Mouse (Mus musculus): ENCODE data around the gene Angel2. TPM values are rescaled to one million over a fixed set of nuclear protein-coding genes. Genes with fewer than 3 reads are reported as not detected.

Angel2 gene
- polyA plus RNA-seq, 1 experiment from 2014 or later: 17.0 TPM

DNA sequence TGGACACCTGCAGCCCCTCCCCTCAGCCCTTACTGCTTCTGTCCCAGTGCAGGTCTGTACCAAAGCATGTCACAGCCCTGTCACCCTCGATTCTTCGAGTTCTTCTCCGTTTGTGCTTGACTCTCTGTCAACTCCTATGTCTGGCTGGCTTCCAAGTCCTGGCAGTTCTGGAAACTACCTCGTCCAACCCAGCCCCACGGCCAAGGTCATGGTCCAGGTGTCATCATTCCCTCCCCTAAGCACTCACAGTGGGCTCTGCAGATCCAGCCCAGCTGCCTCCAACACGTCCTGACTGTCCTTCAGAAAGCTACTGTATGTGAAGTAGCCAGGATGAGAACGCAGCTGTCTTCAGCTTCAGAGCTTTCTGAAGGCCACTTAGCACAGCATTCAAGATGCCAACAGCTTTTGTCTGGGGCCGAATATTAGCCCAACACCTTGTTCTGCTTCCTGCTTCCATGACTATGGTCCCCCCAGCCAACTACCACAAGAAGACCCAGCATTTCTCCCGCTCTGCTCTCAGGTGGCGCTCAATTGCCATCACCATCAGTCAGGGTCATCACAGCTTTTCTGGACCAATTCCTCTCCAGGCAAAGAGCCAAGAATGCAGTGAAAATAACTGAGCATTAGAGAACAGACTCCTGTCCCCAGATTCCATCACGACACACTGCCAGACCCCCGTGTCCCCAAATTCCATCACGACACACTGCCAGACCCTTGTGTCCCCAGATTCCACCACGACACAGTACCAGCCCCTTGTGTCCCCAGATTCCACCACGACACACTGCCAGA, 40.3 kb downstream of the Angel2 start:
- Histone ChIP-seq H3K27me3 (0 out of 2 replicates have a peak, but pooled peaks cover 2% of the 10 kb centered on the region), H3K4me1 (replicated peaks) (no peaks in the 10 kb centered on the region), H3K9me3 (replicated peaks) (no peaks in the 10 kb centered on the region), H3K4me2 (no peak overlapping the region), H3K9ac (no peak overlapping the region), H3K36me3 (no peaks in the 10 kb centered on the region), H3K4me3 (replicated peaks) (no peak overlapping the region), H3K27ac (no peak overlapping the region)
- ATAC-seq (ENCODE audit: low read depth): no peak
- DNase-seq: no peak
- 63% methylated on average over 15 of the region's 15 CpGs for WGBS (ENCODE audit: insufficient replicate concordance)

DNA sequence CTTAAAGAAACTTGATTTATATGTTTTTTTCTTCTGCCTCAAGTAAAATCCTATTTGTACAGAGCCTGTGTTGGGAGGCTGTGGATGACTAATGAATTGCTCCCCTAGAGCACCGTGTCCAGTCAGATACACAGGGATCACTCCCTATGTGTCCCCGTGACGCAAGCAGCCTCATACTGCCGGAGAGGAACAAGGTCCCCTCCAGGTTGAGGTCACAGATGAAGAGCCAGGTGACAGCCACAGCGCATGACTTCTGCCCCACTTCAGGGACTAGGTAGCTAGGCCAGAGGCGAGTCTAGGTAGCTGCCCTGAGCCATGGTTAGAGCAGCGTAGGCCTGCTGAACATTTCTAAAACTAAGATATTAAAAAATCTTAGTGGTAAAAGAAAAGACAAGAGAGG, 43.1 kb downstream of the Angel2 start:
- no peaks in the 10 kb centered on the region for H3K36me3 ChIP-seq
- ATAC-seq (ENCODE audit: low read depth) (no peak), DNase-seq (no peak)
- no peak overlapping the region for H3K27ac ChIP-seq
- H3K9me3 ChIP-seq (replicated peaks): no peaks in the 10 kb centered on the region
- no peak overlapping the region for H3K4me3 ChIP-seq (replicated peaks)
- H3K4me1 ChIP-seq (replicated peaks): peaks cover 5% of the 10 kb centered on the region; the same call in 1 of the 2 replicates
- no peak overlapping the region for H3K9ac ChIP-seq
- WGBS (ENCODE audit: insufficient replicate concordance): 74% methylated on average over 7 of the region's 7 CpGs
- no peak overlapping the region for H3K4me2 ChIP-seq
- 0 out of 2 replicates have a peak, but pooled peaks cover 2% of the 10 kb centered on the region for H3K27me3 ChIP-seq

DNA sequence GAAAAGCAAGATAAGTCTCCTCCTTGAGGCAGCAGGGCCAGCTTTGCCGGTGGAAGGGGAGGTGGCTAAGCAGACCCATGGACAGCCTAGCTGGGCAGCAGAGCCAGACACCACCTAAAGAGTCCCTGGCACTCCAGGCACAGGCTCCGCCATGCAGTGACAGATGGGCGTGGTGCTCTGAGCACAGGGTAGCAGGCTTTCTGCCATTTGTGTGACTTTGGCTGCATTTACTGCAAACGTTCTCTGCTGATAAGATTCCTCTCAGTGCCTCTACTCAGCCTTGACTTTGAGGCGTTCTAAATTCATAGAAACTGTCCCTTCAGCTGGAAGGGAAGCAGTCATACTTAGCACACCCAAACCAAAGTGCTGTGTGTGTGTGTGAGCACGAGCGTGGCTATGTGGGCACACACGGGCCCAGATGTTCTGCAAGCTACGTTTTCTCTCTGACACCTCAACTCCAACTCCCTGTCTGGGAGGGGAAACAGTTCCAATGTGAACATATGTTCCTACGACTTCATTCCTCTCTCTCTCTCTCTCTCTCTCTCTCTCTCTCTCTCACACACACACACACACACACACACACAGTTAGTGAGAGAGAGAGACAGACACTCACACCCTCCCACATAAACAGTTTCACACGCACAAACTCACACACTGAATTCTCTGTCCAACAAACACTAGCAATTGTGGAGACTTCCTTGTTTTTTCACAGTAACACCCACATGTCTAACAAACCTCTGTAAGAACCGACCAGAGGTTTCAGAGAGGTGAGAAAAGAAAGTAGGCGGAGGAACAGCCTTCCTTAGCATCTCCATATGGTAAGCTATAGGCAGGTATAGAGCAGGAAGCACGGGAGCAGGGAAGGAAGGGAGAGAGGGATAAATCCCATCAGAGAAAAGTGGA, 47.0 kb downstream of the Angel2 start:
- H3K36me3 ChIP-seq: no peaks in the 10 kb centered on the region
- ATAC-seq (ENCODE audit: low read depth) (peak; percentile 29; the same call in 1 of the 2 replicates), DNase-seq (no peak)
- no peak overlapping the region for H3K9ac ChIP-seq
- H3K4me1 ChIP-seq (replicated peaks): peaks cover 5% of the 10 kb centered on the region; the same call in 1 of the 2 replicates
- no peak overlapping the region for H3K4me2 ChIP-seq
- no peak overlapping the region for H3K4me3 ChIP-seq (replicated peaks)
- H3K27me3 ChIP-seq: peaks cover 30% of the 10 kb centered on the region
- no peaks in the 10 kb centered on the region for H3K9me3 ChIP-seq (replicated peaks)
- no peak overlapping the region for H3K27ac ChIP-seq
- WGBS (ENCODE audit: insufficient replicate concordance): 54% methylated on average over 14 of the region's 14 CpGs

DNA sequence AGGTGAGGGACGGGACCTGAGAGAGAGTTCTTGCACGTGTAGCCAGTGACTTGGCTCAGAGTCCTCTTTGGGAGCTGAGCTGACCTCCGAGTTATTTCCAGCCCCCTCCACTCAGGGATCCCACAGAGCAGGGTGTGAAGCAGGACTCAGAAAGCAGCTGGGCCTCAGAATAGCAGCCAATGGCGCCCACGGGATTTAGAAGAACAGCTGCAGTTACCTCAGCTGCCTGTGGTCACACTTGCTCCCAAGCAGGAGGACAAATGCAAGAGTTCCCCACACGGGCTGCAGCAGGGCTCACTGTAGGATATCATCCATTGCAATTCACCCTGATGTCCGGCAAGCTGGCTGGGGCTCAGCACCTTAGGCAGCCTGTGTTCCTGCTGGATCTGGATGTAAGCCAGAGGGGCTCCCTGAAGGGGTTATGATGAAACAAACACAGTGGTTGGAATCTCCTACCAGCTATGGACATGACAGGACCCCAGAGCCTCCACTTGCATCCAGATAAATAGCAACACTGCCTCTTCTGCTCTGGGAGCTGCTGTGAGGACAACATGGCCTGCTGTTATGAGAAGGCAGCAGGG, 47.8 kb downstream of the Angel2 start:
- peaks cover 37% of the 10 kb centered on the region for H3K27me3 ChIP-seq
- no peaks in the 10 kb centered on the region for H3K36me3 ChIP-seq
- H3K4me1 ChIP-seq (replicated peaks): peaks cover 5% of the 10 kb centered on the region; the same call in 1 of the 2 replicates
- no peak overlapping the region for H3K27ac ChIP-seq
- WGBS (ENCODE audit: insufficient replicate concordance): 46% methylated on average over 7 of the region's 7 CpGs
- H3K9me3 ChIP-seq (replicated peaks): no peaks in the 10 kb centered on the region
- no peak overlapping the region for H3K9ac ChIP-seq
- DNase-seq (no peak), ATAC-seq (ENCODE audit: low read depth) (no peak)
- H3K4me2 ChIP-seq: no peak overlapping the region
- H3K4me3 ChIP-seq (replicated peaks): no peak overlapping the region

DNA sequence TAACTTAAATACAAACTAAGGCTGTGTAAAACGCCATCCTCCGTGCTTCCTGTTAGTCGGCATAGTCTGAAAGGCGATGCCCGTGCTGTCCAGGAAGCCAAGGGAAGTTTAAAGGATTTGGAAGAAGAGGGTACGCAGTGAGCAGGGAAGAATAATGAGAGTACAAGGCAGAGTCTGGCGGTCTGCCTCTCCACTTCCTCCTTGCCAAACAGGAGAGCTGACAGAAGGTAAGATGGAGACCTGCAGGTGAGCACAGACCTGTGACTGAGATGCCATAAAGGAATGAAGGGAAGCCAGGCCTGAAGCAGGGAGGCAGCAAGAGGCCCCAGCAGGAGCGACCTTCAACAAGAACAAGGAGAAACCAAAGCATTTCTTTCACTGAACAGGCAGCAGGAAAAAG, 49.3 kb downstream of the Angel2 start:
- DNase-seq: no peak
- Histone ChIP-seq H3K27me3 (peaks cover 51% of the 10 kb centered on the region), H3K9me3 (replicated peaks) (no peaks in the 10 kb centered on the region), H3K36me3 (no peaks in the 10 kb centered on the region), H3K4me2 (no peak overlapping the region), H3K27ac (no peak overlapping the region), H3K9ac (no peak overlapping the region), H3K4me3 (replicated peaks) (no peak overlapping the region), H3K4me1 (replicated peaks) (peaks cover 18% of the 10 kb centered on the region)
- ATAC-seq (ENCODE audit: low read depth): no peak
- 72% methylated on average over 8 of the region's 8 CpGs for WGBS (ENCODE audit: insufficient replicate concordance)

DNA sequence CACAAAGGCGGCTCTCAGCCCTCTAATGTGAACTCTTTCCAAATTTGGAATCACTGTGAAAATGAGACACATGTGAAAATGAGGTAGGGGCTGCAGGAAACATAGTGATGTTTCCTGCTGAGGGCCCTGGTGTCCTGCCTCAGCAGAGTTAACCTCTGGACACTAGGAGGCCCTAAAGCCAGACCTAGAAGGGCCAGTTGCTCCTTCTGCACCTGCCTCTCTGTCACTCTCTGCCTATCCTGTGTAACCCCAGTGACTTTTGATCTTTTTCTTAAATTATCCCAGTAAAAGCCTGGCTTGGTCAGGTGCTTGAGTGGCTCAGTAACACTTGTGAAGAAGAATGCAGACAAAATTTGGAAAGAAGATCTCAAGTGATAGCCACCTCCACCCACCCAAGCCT, 49.9 kb downstream of the Angel2 start:
- DNase-seq: no peak
- H3K9ac ChIP-seq: no peak overlapping the region
- 50% methylated on average over 1 of the region's 1 CpGs for WGBS (ENCODE audit: insufficient replicate concordance)
- no peaks in the 10 kb centered on the region for H3K36me3 ChIP-seq
- H3K4me3 ChIP-seq (replicated peaks): no peak overlapping the region
- H3K4me1 ChIP-seq (replicated peaks): peaks cover 18% of the 10 kb centered on the region
- peaks cover 56% of the 10 kb centered on the region for H3K27me3 ChIP-seq
- no peak overlapping the region for H3K27ac ChIP-seq
- H3K9me3 ChIP-seq (replicated peaks): no peaks in the 10 kb centered on the region
- no peak for ATAC-seq (ENCODE audit: low read depth)
- H3K4me2 ChIP-seq: no peak overlapping the region

DNA sequence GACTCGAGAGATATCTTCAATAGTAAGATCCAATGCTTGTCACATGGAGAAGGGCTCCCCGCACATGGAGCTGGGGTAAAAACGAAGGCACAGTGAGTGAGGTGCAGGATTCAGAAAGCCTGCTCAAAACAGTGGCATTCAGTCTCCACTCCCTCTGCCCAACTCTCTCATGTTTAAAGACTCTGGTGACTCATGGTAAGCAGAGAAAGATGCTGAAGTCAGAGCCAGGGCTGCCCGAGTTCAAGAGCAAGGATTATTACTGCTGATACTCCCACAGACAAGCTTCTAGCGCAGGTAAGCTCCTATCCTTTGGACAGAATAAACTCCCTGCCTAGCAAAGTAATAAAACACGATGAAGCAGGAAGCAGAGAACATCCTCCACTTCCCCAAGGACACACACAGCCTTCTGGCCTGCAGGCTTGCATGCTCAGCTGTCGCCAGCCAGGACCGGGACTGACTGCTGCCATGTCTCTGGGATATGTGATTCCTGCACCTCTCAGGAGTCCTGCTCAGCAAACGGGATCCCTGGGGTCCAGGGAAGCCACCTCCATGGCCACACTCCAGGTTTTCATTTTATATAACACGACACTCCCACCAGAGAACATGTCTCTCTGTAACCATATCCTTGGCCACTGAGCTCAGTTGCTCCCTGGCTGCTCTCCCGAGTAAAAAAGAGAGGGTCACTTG, 52.1 kb downstream of the Angel2 start:
- H3K4me1 ChIP-seq (replicated peaks): peaks cover 13% of the 10 kb centered on the region
- no peak overlapping the region for H3K9ac ChIP-seq
- H3K27me3 ChIP-seq: peaks cover 76% of the 10 kb centered on the region
- H3K4me2 ChIP-seq: no peak overlapping the region
- H3K4me3 ChIP-seq (replicated peaks): no peak overlapping the region
- no peak for DNase-seq
- no peaks in the 10 kb centered on the region for H3K36me3 ChIP-seq
- no peak for ATAC-seq (ENCODE audit: low read depth)
- no peak overlapping the region for H3K27ac ChIP-seq
- no peaks in the 10 kb centered on the region for H3K9me3 ChIP-seq (replicated peaks)
- 40% methylated on average over 11 of the region's 11 CpGs for WGBS (ENCODE audit: insufficient replicate concordance)

DNA sequence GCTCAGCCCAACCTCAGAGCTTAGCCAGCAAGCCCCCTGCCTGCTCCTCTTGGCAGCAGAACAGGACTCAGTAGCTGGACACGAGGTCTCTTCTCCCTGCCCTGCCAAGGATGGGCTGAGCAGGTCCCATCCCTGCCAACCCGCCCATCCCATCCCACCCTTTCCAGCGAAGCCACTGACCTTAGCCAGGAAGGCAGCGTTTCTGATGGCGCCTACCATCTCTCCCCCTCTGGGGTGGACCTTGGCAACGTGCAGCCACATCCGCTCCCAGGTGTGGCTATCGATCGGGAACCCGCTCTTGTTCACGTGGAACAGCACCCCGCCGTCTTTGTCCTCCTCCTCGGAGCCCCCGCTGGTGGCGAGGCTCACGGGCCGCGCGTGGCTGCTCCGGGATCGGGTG, 53.1 kb downstream of the Angel2 start:
- peak overlapping the region; percentile 51 for H3K4me3 ChIP-seq (replicated peaks)
- H3K4me1 ChIP-seq (replicated peaks): peaks cover 13% of the 10 kb centered on the region
- WGBS (ENCODE audit: insufficient replicate concordance): 2% methylated on average over 22 of the region's 22 CpGs
- H3K27ac ChIP-seq: no peak overlapping the region
- no peaks in the 10 kb centered on the region for H3K9me3 ChIP-seq (replicated peaks)
- no peaks in the 10 kb centered on the region for H3K36me3 ChIP-seq
- no peak for DNase-seq
- peaks cover 80% of the 10 kb centered on the region for H3K27me3 ChIP-seq
- peak overlapping the region; percentile 68 for H3K4me2 ChIP-seq
- no peak for ATAC-seq (ENCODE audit: low read depth)
- H3K9ac ChIP-seq: peak overlapping the region; percentile 45

DNA sequence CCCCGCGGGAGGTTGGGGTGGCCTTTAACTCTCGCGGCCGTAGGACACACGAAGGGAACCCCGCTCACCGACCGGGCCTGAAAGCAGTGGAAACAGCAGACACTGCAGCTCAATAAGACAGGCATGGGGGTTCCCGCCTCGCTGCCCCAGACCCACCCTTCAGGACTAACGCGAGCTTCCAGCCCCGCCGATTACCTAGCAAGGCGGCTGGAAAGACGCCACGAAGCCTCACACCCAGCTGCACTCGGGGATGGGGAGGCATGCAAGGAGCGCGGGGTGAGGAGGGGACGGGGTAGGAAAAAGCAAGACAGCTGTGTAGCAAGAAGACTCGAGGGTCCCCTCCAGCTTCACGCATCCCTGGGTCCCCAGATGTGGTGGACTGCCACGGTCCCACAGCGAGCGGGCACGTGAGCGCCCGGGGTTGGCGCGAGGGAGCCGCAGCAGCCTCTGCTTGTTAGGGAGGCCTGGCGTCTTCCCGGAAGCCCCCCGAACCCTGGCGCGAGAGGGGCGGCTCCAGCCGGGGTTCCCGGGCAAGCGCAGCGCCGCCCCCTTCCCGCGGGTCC, 53.7 kb downstream of the Angel2 start:
- H3K9ac ChIP-seq: peak overlapping the region; percentile 45
- peak overlapping the region; percentile 51 for H3K4me3 ChIP-seq (replicated peaks)
- ATAC-seq (ENCODE audit: low read depth): peak; percentile 26
- 1% methylated on average over 42 of the region's 46 CpGs for WGBS (ENCODE audit: insufficient replicate concordance)
- peaks cover 80% of the 10 kb centered on the region for H3K27me3 ChIP-seq
- no peaks in the 10 kb centered on the region for H3K36me3 ChIP-seq
- no peak overlapping the region for H3K27ac ChIP-seq
- peak overlapping the region; percentile 68 for H3K4me2 ChIP-seq
- peaks cover 13% of the 10 kb centered on the region for H3K4me1 ChIP-seq (replicated peaks)
- no peaks in the 10 kb centered on the region for H3K9me3 ChIP-seq (replicated peaks)
- no peak for DNase-seq

DNA sequence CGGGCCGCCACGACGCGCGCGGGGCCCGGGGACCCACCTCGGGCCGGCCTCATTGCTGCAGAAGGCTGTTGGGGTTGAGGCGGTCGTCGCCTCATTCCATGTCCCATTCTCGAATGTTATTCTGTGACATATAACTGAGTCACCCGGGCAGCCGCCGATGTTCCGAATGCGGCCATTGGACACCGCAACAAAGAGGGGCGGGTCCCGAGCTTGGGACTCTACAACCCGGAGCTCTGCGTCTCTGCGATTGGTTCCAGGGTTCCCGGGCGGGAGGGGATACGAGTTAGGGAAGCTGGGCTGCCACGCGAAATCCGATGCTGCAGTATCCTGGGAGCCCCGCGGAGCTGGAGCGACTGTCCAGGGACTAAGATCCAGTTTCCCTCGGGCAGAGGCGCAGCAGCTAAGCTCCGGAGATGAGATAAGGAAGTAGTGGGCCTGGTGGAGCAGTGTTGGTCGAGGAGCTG, 54.2 kb downstream of the Angel2 start, which contains the start of gene Vash2:
Gene Vash2, minus strand, starts transcription at position 197 of the 464 bp plus-strand sequence.
- peak within 1 kb of the TSS; percentile 68 for H3K4me2 ChIP-seq
- no peaks in the 10 kb centered on the region for H3K9me3 ChIP-seq (replicated peaks)
- H3K36me3 ChIP-seq: no peaks in the 10 kb centered on the region
- H3K4me1 ChIP-seq (replicated peaks): peaks cover 13% of the 10 kb centered on the region
- WGBS (ENCODE audit: insufficient replicate concordance): 1% methylated on average over 36 of the region's 38 CpGs
- peak within 1 kb of the TSS; percentile 51 for H3K4me3 ChIP-seq (replicated peaks)
- ATAC-seq (ENCODE audit: low read depth) (peak; percentile 65), DNase-seq (peak; percentile 8)
- peak within 1 kb of the TSS; percentile 45 for H3K9ac ChIP-seq
- H3K27ac ChIP-seq: no peak within 1 kb of the TSS
- peaks cover 79% of the 10 kb centered on the region for H3K27me3 ChIP-seq
